Mouse (Mus musculus) lung, embryonic 16.5 days (tissue): Measurements from ENCODE around the gene Rhot1. TPM values are rescaled to one million over a fixed set of nuclear protein-coding genes. Genes with fewer than 3 reads are reported as not detected.
A peak's percentile ranks its signal among the peaks of the same experiment; 100 is the strongest.

Experiments used
- ATAC-seq: fragments of 200-750 bp; cut with Nextera tagmentation; 2 replicates; pipeline ENCODE4 v1.8.0; 2017; ENCODE audit warnings: low read depth, mild to moderate bottlenecking, moderate library complexity
- H3K27ac ChIP-seq: fragments of 300-500 bp; sonication (generic); 2 replicates; pipeline ENCODE4 v1.5.1; 2014; ENCODE audit warnings: mild to moderate bottlenecking, control low read depth, low read length
- H3K27me3 ChIP-seq: fragments of 300-500 bp; sonication (generic); 2 replicates; pipeline ENCODE4 v1.6.1; 2014; ENCODE audit warnings: low read depth, low read length, mixed read lengths; ENCODE audit not compliant: control insufficient read depth, insufficient read depth
- H3K36me3 ChIP-seq: fragments of 300-500 bp; sonication (generic); 2 replicates; pipeline ENCODE4 v1.6.1; 2014; ENCODE audit warnings: low read length; ENCODE audit not compliant: control insufficient read depth, insufficient read depth
- H3K4me1 ChIP-seq: fragments of 300-500 bp; sonication (generic); replicated peaks from 2 replicates; pipeline ENCODE4 v1.6.1; 2014; ENCODE audit warnings: low read length, mixed read lengths; ENCODE audit not compliant: control insufficient read depth, insufficient read depth
- H3K4me2 ChIP-seq: fragments of 300-500 bp; sonication (generic); 2 replicates; pipeline ENCODE4 v1.6.1; 2014; ENCODE audit warnings: low read depth, low read length, control low read depth
- H3K4me3 ChIP-seq: fragments of 300-500 bp; sonication (generic); 2 replicates; pipeline ENCODE4 v1.5.1; 2014; ENCODE audit warnings: mild to moderate bottlenecking, low read length, control low read depth
- H3K9ac ChIP-seq: fragments of 300-500 bp; sonication (generic); 2 replicates; pipeline ENCODE4 v1.6.1; 2014; ENCODE audit warnings: low read length, control low read depth
- H3K9me3 ChIP-seq: fragments of 300-500 bp; sonication (generic); 2 replicates; pipeline ENCODE4 v1.6.1; 2016; ENCODE audit warnings: low read length; ENCODE audit not compliant: control insufficient read depth
- WGBS: fragments of 180-500 bp; shearing (Covaris S2); extraction: QIAGEN DNeasy Blood & Tissue Kit; methylation state at CpG from one replicate; pipeline ENCODE4 v1.1.7; 2014; 5-methylcytosine and 5-hydroxymethylcytosine counted together
- polyA plus RNA-seq: library from polyadenylated mRNA; unstranded; fragments of >200 nt; fragmentation: Nextera tagmentation; extraction: Ambion mirVana; gene quantifications from 2 replicates; pipeline ENCODE4 v1.2.1, GENCODE M21; 2015

The Rhot1 gene
- polyA plus RNA-seq, 1 experiment from 2014 or later: 48.5 TPM

- H3K27me3 ChIP-seq: no peaks in the 10 kb centered on the region
- peaks cover 5% of the 10 kb centered on the region; the same call in 1 of the 2 replicates for H3K9me3 ChIP-seq
- 43% methylated on average over 4 of the region's 4 CpGs for WGBS
- ATAC-seq: no peak
- H3K36me3 ChIP-seq: peaks cover 9% of the 10 kb centered on the region; the same call in 1 of the 2 replicates
- H3K4me3 ChIP-seq: no peak overlapping the region
- H3K9ac ChIP-seq: no peak overlapping the region
- H3K4me1 ChIP-seq: no peaks in the 10 kb centered on the region; the same call in 1 of the 2 replicates
- no peak overlapping the region for H3K27ac ChIP-seq
- no peak overlapping the region for H3K4me2 ChIP-seq
These were observed 18.5 kb upstream of the Rhot1 start for GRCm38 (mm10) chr11:80190280-80190679.

DNA sequence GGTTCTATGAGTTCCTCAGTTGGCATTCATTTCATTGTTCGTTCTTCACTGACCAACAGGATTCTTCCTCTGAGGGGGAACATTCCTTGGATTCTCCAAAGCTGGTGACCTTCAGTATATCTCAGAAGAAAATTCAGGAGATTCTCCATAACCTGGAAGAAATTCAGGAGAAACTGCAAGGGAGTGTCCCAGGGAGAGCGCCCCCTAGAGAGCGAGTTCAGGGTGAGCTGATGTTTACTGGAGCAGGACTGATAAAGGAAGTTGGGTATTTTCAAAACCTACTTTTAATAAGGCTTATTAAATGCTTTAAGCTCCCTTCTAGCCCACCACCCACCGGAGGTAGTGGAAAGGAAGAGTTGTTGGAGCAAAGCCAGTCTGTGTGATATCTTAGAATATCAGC, 15.0 kb upstream of the Rhot1 start:
- peaks cover 9% of the 10 kb centered on the region; the same call in 1 of the 2 replicates for H3K36me3 ChIP-seq

DNA sequence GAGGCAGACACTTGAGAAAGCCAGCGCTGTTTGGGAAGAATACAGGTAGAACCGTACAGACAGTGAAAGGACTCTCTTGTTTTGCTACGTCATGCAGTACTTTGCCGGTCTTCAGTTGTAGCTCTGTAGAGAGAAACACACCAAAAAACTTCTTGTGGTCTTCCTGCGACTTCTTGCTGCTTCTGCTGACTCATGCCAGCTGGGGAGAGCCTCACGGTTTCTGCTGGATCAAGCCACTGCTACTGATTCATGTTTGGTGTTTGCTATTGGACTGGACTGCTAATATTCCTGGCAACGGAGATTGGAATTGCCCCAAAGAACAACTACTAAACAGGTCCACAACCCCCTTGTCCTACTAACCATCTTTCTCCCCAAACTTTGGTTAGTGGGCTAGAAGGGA, 12.5 kb upstream of the Rhot1 start:
- H3K4me3 ChIP-seq: no peak overlapping the region
- no peak overlapping the region for H3K9ac ChIP-seq
- H3K9me3 ChIP-seq: peaks cover 5% of the 10 kb centered on the region; the same call in 1 of the 2 replicates
- H3K4me2 ChIP-seq: no peak overlapping the region
- no peaks in the 10 kb centered on the region for H3K27me3 ChIP-seq
- no peaks in the 10 kb centered on the region for H3K4me1 ChIP-seq
- peaks cover 9% of the 10 kb centered on the region; the same call in 1 of the 2 replicates for H3K36me3 ChIP-seq
- no peak overlapping the region for H3K27ac ChIP-seq
- ATAC-seq: no peak
- WGBS: 79% methylated on average over 7 of the region's 7 CpGs

More for the DNA sequence above, 15.0 kb upstream of the Rhot1 start:
- Histone ChIP-seq H3K27ac (no peak overlapping the region), H3K27me3 (no peaks in the 10 kb centered on the region), H3K9me3 (peaks cover 5% of the 10 kb centered on the region; the same call in 1 of the 2 replicates), H3K4me1 (no peaks in the 10 kb centered on the region; the same call in 1 of the 2 replicates), H3K9ac (no peak overlapping the region), H3K4me2 (no peak overlapping the region), H3K4me3 (no peak overlapping the region)
- ATAC-seq: no peak
- WGBS: 72% methylated on average over 4 of the region's 4 CpGs

- Histone ChIP-seq H3K9me3 (peaks cover 4% of the 10 kb centered on the region; the same call in 1 of the 2 replicates), H3K27ac (no peak overlapping the region), H3K4me3 (no peak overlapping the region), H3K4me1 (no peaks in the 10 kb centered on the region), H3K9ac (no peak overlapping the region), H3K36me3 (peaks cover 5% of the 10 kb centered on the region; the same call in 1 of the 2 replicates), H3K4me2 (no peak overlapping the region), H3K27me3 (no peaks in the 10 kb centered on the region)
- WGBS: 91% methylated on average over 3 of the region's 3 CpGs
- no peak for ATAC-seq
These were observed 9.5 kb upstream of the Rhot1 start for GRCm38 (mm10) chr11:80199316-80199715.

DNA sequence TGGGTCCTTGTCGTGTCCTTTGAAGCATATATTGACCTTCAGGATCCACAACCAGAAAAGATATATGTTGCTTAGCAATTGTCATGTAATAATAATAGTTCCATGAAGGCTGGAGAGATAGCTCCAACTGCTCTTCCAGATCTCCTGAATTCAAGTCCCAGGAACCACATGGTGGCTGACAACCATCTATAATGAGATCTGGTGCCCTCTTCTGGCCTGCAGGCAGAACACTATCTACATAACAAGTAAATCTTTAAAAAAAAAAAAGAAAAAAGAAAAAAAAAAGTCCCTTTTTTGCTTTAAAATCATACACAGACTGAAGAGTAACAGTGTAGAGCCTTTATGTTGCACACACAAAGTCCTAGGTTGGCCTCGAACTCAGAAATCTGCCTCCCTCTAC, 9.0 kb upstream of the Rhot1 start:
- 91% methylated on average over 2 of the region's 2 CpGs for WGBS
- H3K9me3 ChIP-seq: no peaks in the 10 kb centered on the region; the same call in 1 of the 2 replicates
- H3K4me3 ChIP-seq: no peak overlapping the region
- H3K27ac ChIP-seq: no peak overlapping the region
- peaks cover under 1% of the 10 kb centered on the region; the same call in 1 of the 2 replicates for H3K36me3 ChIP-seq
- no peak overlapping the region for H3K4me2 ChIP-seq
- no peak for ATAC-seq
- no peaks in the 10 kb centered on the region for H3K27me3 ChIP-seq
- H3K4me1 ChIP-seq: no peaks in the 10 kb centered on the region
- H3K9ac ChIP-seq: no peak overlapping the region

- Histone ChIP-seq H3K27me3 (no peaks in the 10 kb centered on the region), H3K9me3 (no peaks in the 10 kb centered on the region), H3K9ac (no peak overlapping the region), H3K4me3 (no peak overlapping the region), H3K36me3 (no peaks in the 10 kb centered on the region), H3K4me1 (no peaks in the 10 kb centered on the region), H3K4me2 (no peak overlapping the region), H3K27ac (no peak overlapping the region)
- WGBS: 79% methylated on average over 1 of the region's 1 CpGs
- no peak for ATAC-seq
These were observed 8.5 kb upstream of the Rhot1 start for GRCm38 (mm10) chr11:80200326-80200725.

GRCm38 (mm10) chr11:80202296-80202695, 6.5 kb upstream of the Rhot1 start:
- Histone ChIP-seq H3K4me2 (no peak overlapping the region), H3K36me3 (no peaks in the 10 kb centered on the region), H3K4me1 (no peaks in the 10 kb centered on the region), H3K27ac (no peak overlapping the region), H3K9ac (no peak overlapping the region), H3K27me3 (no peaks in the 10 kb centered on the region), H3K4me3 (no peak overlapping the region), H3K9me3 (no peaks in the 10 kb centered on the region)
- no peak for ATAC-seq
- WGBS: 67% methylated on average over 6 of the region's 6 CpGs

DNA sequence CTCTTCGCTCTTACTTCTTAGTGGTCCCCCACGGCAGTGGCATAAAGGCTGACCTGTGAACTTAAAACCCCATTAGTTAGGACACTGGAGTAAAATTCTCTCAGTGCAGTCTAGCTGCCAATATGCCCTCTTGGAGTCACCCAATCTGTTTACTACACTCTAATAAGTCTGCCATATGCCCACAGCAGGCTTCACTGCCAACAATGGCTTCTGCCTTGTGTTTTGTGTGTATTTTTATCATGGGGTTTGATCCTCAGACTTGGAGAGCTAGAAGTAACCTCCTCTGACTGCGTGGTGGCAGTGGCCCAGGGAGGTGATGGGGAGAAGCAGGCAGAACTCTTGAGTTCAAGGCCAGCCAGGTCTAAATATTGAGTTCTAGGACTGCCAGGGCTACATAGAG, 4.8 kb upstream of the Rhot1 start:
- no peaks in the 10 kb centered on the region for H3K27me3 ChIP-seq
- no peaks in the 10 kb centered on the region for H3K4me1 ChIP-seq
- ATAC-seq: no peak
- H3K9me3 ChIP-seq: no peaks in the 10 kb centered on the region
- no peak overlapping the region for H3K27ac ChIP-seq
- 63% methylated on average over 3 of the region's 3 CpGs for WGBS
- H3K4me3 ChIP-seq: no peak overlapping the region
- H3K9ac ChIP-seq: no peak overlapping the region
- no peaks in the 10 kb centered on the region for H3K36me3 ChIP-seq
- no peak overlapping the region for H3K4me2 ChIP-seq

DNA sequence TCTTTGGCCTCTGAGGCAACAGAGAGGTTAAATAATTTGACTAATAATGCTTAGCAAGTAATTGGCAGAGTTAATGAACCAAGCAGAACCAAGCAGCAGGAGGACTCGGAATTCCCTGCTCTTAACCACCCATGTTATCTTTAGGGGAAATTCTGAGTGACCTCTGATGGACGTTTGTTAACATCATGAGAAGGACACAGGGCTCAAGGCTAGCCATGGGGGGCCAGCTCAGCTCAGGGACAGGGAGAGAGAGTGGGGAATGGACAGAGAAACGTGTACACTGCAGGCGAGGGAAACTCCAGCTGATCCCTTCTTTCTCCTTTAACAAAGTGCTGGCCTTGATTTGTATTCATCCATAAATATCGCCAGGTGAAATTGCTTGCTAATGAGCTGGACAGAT, 3.9 kb upstream of the Rhot1 start:
- no peaks in the 10 kb centered on the region for H3K9me3 ChIP-seq
- no peaks in the 10 kb centered on the region for H3K36me3 ChIP-seq
- ATAC-seq: no peak
- peaks cover 2% of the 10 kb centered on the region for H3K4me1 ChIP-seq
- 52% methylated on average over 5 of the region's 5 CpGs for WGBS
- H3K4me3 ChIP-seq: no peak overlapping the region
- no peaks in the 10 kb centered on the region for H3K27me3 ChIP-seq
- H3K9ac ChIP-seq: no peak overlapping the region
- H3K27ac ChIP-seq: no peak overlapping the region
- H3K4me2 ChIP-seq: no peak overlapping the region

DNA sequence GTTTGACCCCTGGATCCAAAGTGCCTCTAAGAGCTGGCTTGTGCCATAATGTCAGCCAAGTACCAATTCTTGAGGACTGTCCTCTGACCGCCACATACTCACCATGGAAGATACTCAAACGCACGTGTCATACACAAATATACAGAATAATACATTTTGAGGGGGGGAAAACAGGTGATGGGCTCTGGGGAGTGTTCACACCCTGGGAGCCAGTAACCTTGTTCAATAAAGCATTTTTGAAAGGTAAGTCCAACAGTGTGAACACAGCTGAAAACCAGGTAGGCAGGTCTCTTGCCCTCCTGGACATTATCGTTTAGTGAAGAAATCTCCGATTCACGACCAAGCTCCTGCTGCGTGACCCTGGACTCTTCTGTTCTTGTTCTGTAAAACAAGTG, 357 bp upstream of the Rhot1 start:
- Histone ChIP-seq H3K9me3 (no peaks in the 10 kb centered on the region), H3K4me3 (no peak overlapping the region), H3K36me3 (no peaks in the 10 kb centered on the region), H3K4me2 (no peak overlapping the region), H3K27me3 (no peaks in the 10 kb centered on the region), H3K27ac (no peak overlapping the region), H3K4me1 (peaks cover 7% of the 10 kb centered on the region), H3K9ac (no peak overlapping the region)
- 31% methylated on average over 7 of the region's 7 CpGs for WGBS
- 0 out of 2 replicates have a peak, but pooled peaks have one; percentile 1 for ATAC-seq
